Comparison of ENCODE assay signal across 8 mouse cellular contexts in the genomic region with DNA sequence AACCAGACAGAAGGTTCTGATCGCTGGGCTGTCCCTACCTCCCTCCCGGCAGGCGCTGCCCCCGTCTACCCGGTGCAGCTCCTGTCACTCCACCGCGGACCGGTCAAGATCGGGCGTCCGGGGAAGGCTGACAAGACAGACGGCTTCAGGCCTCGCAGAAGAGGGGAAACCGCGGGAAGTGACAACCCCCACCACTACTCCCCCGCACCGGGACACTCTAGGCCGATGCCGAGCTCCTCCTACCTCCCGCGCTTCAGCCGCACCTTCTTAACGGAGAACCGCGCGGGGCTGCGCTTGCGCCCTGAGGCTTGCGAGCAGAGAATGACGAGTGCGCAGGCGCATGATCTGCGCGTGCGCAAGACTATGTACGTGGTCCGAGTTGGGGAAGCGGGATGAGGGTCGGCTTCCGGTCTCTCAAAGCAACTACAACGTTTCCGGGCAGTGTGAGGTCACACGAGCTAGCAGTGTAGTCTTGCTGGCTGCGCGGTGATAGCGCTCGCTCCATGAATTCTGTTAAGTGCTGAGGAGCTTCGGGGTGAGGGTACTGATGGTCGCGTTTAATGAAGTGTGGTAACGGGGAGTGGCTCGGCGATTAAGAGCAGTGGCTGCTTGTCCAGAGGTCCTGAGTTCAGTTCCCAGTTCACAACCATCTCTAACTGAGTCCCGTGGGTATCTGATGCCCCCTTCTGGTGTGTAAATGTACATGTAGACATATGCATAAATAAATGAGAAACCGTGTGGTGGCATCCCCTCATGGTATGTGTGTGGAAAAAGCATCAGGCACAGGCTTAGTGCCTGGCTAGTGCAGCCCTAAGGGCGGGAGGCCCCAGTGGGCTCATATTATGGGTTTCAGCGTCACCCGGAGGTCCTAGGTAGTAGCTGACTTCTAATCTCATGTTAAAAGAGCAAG. TPM values are rescaled to one million over a fixed set of nuclear protein-coding genes. Genes with fewer than 3 reads are reported as not detected.
DNase-seq lines count a peak whose midpoint lies in the region; ATAC-seq and TF ChIP-seq lines count a peak whose summit lies in the region.

A gene (minus strand): TSS at position 282 of the 910 bp plus-strand sequence.

- H3K9ac ChIP-seq in embryonic facial prominence, embryonic 15.5 days: peak within 1 kb of the TSS; percentile 93
- H3K9ac ChIP-seq in limb, embryonic 14.5 days (ENCODE audit: low read depth, low read length, severe bottlenecking): peak within 1 kb of the TSS; percentile 85
- H3K9ac ChIP-seq in midbrain, postnatal 0 days (replicated peaks; ENCODE audit: low read length, poor library complexity, severe bottlenecking): peak within 1 kb of the TSS; percentile 91

- DNase-seq in 416B (ENCODE audit: low read depth): peak; percentile 98
- DNase-seq in heart, adult 8-10 months (ENCODE audit: low spot score): peak; percentile 93
- peak; percentile 97 for DNase-seq in kidney, adult 9 months
- DNase-seq in limb, embryonic 14.5 days (ENCODE audit: low spot score): peak; percentile 98
- peak; percentile 99 for DNase-seq in midbrain, postnatal 0 days (ENCODE audit: low spot score)
- DNase-seq in spleen, postnatal 14 days (ENCODE audit: low spot score in 2 of 2): peak; percentile 90 to 92

- WGBS in bone marrow, adult 2 months: 1% methylated on average over 58 of the region's 58 CpGs
- WGBS in embryonic facial prominence, embryonic 15.5 days: 1% methylated on average over 58 of the region's 58 CpGs
- WGBS in limb, embryonic 14.5 days: 1% methylated on average over 58 of the region's 58 CpGs
- WGBS in midbrain, postnatal 0 days: 2% methylated on average over 58 of the region's 58 CpGs

- peaks cover 24% of the 10 kb centered on the region for H3K36me3 ChIP-seq in embryonic facial prominence, embryonic 15.5 days
- H3K36me3 ChIP-seq in limb, embryonic 14.5 days (ENCODE audit: control insufficient read depth, insufficient read depth, low read length): peaks cover 20% of the 10 kb centered on the region
- H3K36me3 ChIP-seq in midbrain, postnatal 0 days (ENCODE audit: insufficient read depth, low read length): peaks cover 21% of the 10 kb centered on the region

- TF ChIP-seq POLR2A in bone marrow, adult 2 months (IDR thresholded peaks at IDR 0.05; ENCODE audit: borderline replicate concordance, control insufficient read depth, low read depth, low read length): peak; percentile 73; the same call in 1 of the 2 replicates
- peak; percentile 63; the same call in 1 of the 2 replicates for TF ChIP-seq POLR2A in limb, embryonic 14.5 days (IDR thresholded peaks at IDR 0.05; ENCODE audit: borderline replicate concordance, extremely low read depth, insufficient read depth, insufficient read length)

- H3K27ac ChIP-seq in bone marrow, adult 2 months (ENCODE audit: control insufficient read depth, insufficient read depth, low read depth, low read length, poor library complexity): peak within 1 kb of the TSS; percentile 76
- peak within 1 kb of the TSS; percentile 86 for H3K27ac ChIP-seq in embryonic facial prominence, embryonic 15.5 days (replicated peaks)
- H3K27ac ChIP-seq in limb, embryonic 14.5 days (replicated peaks; ENCODE audit: low read depth, low read length): peak within 1 kb of the TSS; percentile 82
- peak within 1 kb of the TSS; percentile 73 for H3K27ac ChIP-seq in midbrain, postnatal 0 days (ENCODE audit: low read depth, low read length)

- peak within 1 kb of the TSS; percentile 82 for H3K4me2 ChIP-seq in embryonic facial prominence, embryonic 15.5 days (replicated peaks)
- peak within 1 kb of the TSS; percentile 85 for H3K4me2 ChIP-seq in limb, embryonic 14.5 days (replicated peaks; ENCODE audit: low read depth, low read length, severe bottlenecking)
- peak within 1 kb of the TSS; percentile 78 for H3K4me2 ChIP-seq in midbrain, postnatal 0 days (ENCODE audit: low read depth, low read length, poor library complexity, severe bottlenecking)

- H3K27me3 ChIP-seq in embryonic facial prominence, embryonic 15.5 days: no peaks in the 10 kb centered on the region
- no peaks in the 10 kb centered on the region for H3K27me3 ChIP-seq in limb, embryonic 14.5 days (ENCODE audit: control insufficient read depth, insufficient read depth, low read length)
- no peaks in the 10 kb centered on the region for H3K27me3 ChIP-seq in midbrain, postnatal 0 days (ENCODE audit: insufficient read depth, low read length)

- peak; percentile 11; the same call in 1 of the 2 replicates for TF ChIP-seq CTCF in bone marrow, adult 2 months (IDR thresholded peaks at IDR 0.05; ENCODE audit: control insufficient read depth, insufficient read depth, low read length)
- TF ChIP-seq CTCF in midbrain, postnatal 0 days (IDR thresholded peaks at IDR 0.05): peak; percentile 72

- peak within 1 kb of the TSS; percentile 71 for H3K4me3 ChIP-seq in bone marrow, adult 2 months (replicated peaks; ENCODE audit: control insufficient read depth, low read depth, low read length)
- peak within 1 kb of the TSS; percentile 78 for H3K4me3 ChIP-seq in embryonic facial prominence, embryonic 15.5 days (replicated peaks)
- peak within 1 kb of the TSS; percentile 70 for H3K4me3 ChIP-seq in limb, embryonic 14.5 days (replicated peaks; ENCODE audit: low read length)
- H3K4me3 ChIP-seq in midbrain, postnatal 0 days (ENCODE audit: low read depth, low read length): peak within 1 kb of the TSS; percentile 86

- no peaks in the 10 kb centered on the region for H3K9me3 ChIP-seq in embryonic facial prominence, embryonic 15.5 days (replicated peaks)
- H3K9me3 ChIP-seq in limb, embryonic 14.5 days (ENCODE audit: control insufficient read depth, low read length): no peaks in the 10 kb centered on the region
- no peaks in the 10 kb centered on the region for H3K9me3 ChIP-seq in midbrain, postnatal 0 days (ENCODE audit: low read length)

- no peaks in the 10 kb centered on the region for H3K4me1 ChIP-seq in bone marrow, adult 2 months (ENCODE audit: control insufficient read depth, insufficient read depth, low read length)
- peaks cover 10% of the 10 kb centered on the region for H3K4me1 ChIP-seq in embryonic facial prominence, embryonic 15.5 days
- H3K4me1 ChIP-seq in limb, embryonic 14.5 days (ENCODE audit: control insufficient read depth, insufficient read depth, low read length): peaks cover 12% of the 10 kb centered on the region
- H3K4me1 ChIP-seq in midbrain, postnatal 0 days (ENCODE audit: insufficient read depth, low read length): 0 out of 2 replicates have a peak, but pooled peaks cover 6% of the 10 kb centered on the region

- ATAC-seq in embryonic facial prominence, embryonic 15.5 days (ENCODE audit: insufficient number of reproducible peaks, low FRiP score, low TSS enrichment, low read depth): peak; percentile 97
- ATAC-seq in limb, embryonic 14.5 days (ENCODE audit: low FRiP score, low read depth): peak; percentile 96
- ATAC-seq in midbrain, postnatal 0 days (ENCODE audit: low FRiP score): peak; percentile 98

RNA-seq across cellular contexts. Expression of the gene that starts here (rescaled TPM):
- polyA plus RNA-seq in bone marrow, adult 2 months (2011; ENCODE audit: insufficient read depth, insufficient read length, low replicate concordance, missing spikeins): 9.5 and 14.5 TPM in 2 replicates
- 16.0 and 16.6 TPM in 2 replicates for polyA plus RNA-seq in embryonic facial prominence, embryonic 15.5 days (2015; fragmentation: Nextera tagmentation; extraction: Ambion mirVana)
- total RNA-seq in heart, adult 8-10 months (2022): 1 to 10 TPM; 6.0 to 9.2 (median 8.3) TPM
- polyA plus RNA-seq in limb, embryonic 14.5 days (2012; rRNA removed): 46.0 and 47.5 TPM in 2 replicates
- 24.4 and 28.9 TPM in 2 replicates for polyA plus RNA-seq in limb, embryonic 14.5 days (2014; fragmentation: Nextera tagmentation; extraction: Ambion mirVana)
- total RNA-seq in midbrain, postnatal 0 days (2014; rRNA removed): 48.4 and 61.4 TPM in 2 replicates
- polyA plus RNA-seq in midbrain, postnatal 0 days (2015; fragmentation: Nextera tagmentation; extraction: Ambion mirVana): 19.3 and 20.2 TPM in 2 replicates

Comparison
In these comparisons a context has a peak if more than half of its experiments do, and no peak if none do; other contexts are left out.
1. Peak in every context shown above with its lines: DNase-seq, ATAC-seq, H3K4me3 ChIP-seq and H3K27ac ChIP-seq.